Mouse (Mus musculus) embryonic facial prominence, embryonic 14.5 days (tissue): ENCODE measurements around the gene C2cd2. TPM values are rescaled to one million over a fixed set of nuclear protein-coding genes. Genes with fewer than 3 reads are reported as not detected.

Experiments
- ATAC-seq: fragments of 200-750 bp; cut with Nextera tagmentation; 2 replicates; pipeline ENCODE4 v1.8.0; 2017; ENCODE audit warnings: low read depth, moderate number of reproducible peaks, moderate TSS enrichment
- DNase-seq: peaks from one replicate; pipeline ENCODE4 v3.0.0-alpha.2; 2015; ENCODE audit warnings: low spot score
- H3K27ac ChIP-seq: fragments of 300-500 bp; sonication (generic); replicated peaks from 2 replicates; pipeline ENCODE4 v1.5.1; 2014; ENCODE audit warnings: low read depth, mild to moderate bottlenecking, low read length, moderate library complexity
- H3K27me3 ChIP-seq: fragments of 300-500 bp; sonication (generic); replicated peaks from 2 replicates; pipeline ENCODE4 v1.6.1; 2014; ENCODE audit warnings: low read length; ENCODE audit not compliant: control insufficient read depth, insufficient read depth
- H3K36me3 ChIP-seq: fragments of 300-500 bp; sonication (generic); 2 replicates; pipeline ENCODE4 v1.6.1; 2014; ENCODE audit warnings: low read length, mixed read lengths; ENCODE audit not compliant: control insufficient read depth, insufficient read depth
- H3K4me1 ChIP-seq: fragments of 300-500 bp; sonication (generic); 2 replicates; pipeline ENCODE4 v1.6.1; 2014; ENCODE audit warnings: antibody characterized with exemption, low read length; ENCODE audit not compliant: control insufficient read depth, insufficient read depth
- H3K4me2 ChIP-seq: fragments of 300-500 bp; sonication (generic); 2 replicates; pipeline ENCODE4 v1.6.1; 2014; ENCODE audit warnings: low read depth, mild to moderate bottlenecking, low read length, moderate library complexity, mixed read lengths
- H3K4me3 ChIP-seq: fragments of 300-500 bp; sonication (generic); 2 replicates; pipeline ENCODE4 v1.5.1; 2014; ENCODE audit warnings: low read depth, mild to moderate bottlenecking, low read length
- H3K9ac ChIP-seq: fragments of 300-500 bp; sonication (generic); 2 replicates; pipeline ENCODE4 v1.6.1; 2014; ENCODE audit warnings: low read depth, mild to moderate bottlenecking, low read length, moderate library complexity, mixed read lengths
- H3K9me3 ChIP-seq: fragments of 300-500 bp; sonication (generic); 2 replicates; pipeline ENCODE4 v1.6.1; 2016; ENCODE audit warnings: low read length; ENCODE audit not compliant: control insufficient read depth
- WGBS: fragments of 180-500 bp; shearing (Covaris S2); extraction: QIAGEN DNeasy Blood & Tissue Kit; methylation state at CpG from one replicate; pipeline ENCODE4 v1.1.7; 2014; 5-methylcytosine and 5-hydroxymethylcytosine counted together
- polyA plus RNA-seq: library from polyadenylated mRNA; unstranded; fragments of >200 nt; fragmentation: Nextera tagmentation; extraction: Ambion mirVana; gene quantifications from 2 replicates; pipeline ENCODE4 v1.2.1, GENCODE M21; 2014

The C2cd2 gene
- polyA plus RNA-seq, 1 experiment from 2014 or later, result 24.5 TPM

DNA sequence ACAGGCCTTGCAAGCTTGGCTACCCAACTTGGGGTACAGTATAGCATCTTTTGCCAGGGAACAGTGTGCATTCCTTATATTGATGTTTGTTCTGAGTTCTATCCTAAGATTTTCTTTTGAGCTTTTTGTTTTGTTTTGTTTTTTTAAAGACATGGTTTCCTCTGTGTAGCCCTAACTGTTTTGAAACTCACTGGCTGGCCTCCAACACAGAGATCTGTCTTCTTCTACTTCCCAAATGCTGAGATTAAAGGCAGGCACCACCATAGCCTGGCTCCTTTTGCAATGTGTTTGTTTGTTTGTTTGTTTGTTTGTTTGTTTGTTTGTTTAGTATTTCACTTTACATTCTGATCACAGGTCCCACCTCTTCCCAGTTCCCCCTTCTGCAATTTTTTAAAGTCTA, 32.2 kb downstream of the C2cd2 start:
- Histone ChIP-seq H3K27ac (no peak overlapping the region), H3K4me3 (no peak overlapping the region), H3K4me1 (no peaks in the 10 kb centered on the region), H3K9me3 (no peaks in the 10 kb centered on the region), H3K9ac (no peak overlapping the region), H3K27me3 (no peaks in the 10 kb centered on the region), H3K4me2 (no peak overlapping the region), H3K36me3 (no peaks in the 10 kb centered on the region)
- no peak for ATAC-seq
- DNase-seq, result no peak

- Histone ChIP-seq H3K27ac (no peak overlapping the region), H3K36me3 (no peaks in the 10 kb centered on the region), H3K27me3 (no peaks in the 10 kb centered on the region), H3K9ac (no peak overlapping the region), H3K4me2 (no peak overlapping the region), H3K9me3 (no peaks in the 10 kb centered on the region), H3K4me1 (no peaks in the 10 kb centered on the region), H3K4me3 (no peak overlapping the region)
- no peak for ATAC-seq
- WGBS, result 36% methylated on average over 1 of the region's 1 CpGs
- no peak for DNase-seq
Observed at GRCm38 (mm10) chr16:97929520-97929919, 32.9 kb downstream of the C2cd2 start.

DNA sequence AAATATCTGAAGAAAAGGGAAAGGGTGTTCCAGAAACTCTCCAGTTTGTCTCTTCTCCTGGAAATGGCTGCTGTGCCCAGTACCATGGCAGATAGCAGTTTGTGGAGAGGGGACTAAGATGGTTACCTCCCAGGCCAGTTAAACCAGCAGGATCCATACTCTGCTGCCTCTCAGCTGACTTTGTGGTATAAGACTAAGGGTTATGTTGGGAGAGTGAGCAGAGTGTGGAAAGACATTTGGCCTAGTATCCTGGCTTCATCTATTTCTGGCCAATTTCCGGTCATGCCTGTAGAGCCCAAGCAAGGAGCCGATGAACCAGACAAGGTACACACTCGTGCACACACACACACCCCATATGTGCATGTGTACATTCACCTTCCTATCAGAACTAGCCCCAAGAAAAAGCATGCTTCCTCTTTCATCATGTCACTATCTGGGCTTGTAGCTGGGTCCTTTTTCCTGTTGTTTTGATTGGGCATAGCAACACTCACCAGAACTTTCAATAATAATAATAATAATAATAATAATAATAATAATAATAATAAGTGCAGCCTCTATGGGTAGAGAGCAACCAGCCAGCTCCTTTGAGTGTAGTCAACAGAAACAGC, 35.0 kb downstream of the C2cd2 start:
- 87% methylated on average over 3 of the region's 3 CpGs for WGBS

DNA sequence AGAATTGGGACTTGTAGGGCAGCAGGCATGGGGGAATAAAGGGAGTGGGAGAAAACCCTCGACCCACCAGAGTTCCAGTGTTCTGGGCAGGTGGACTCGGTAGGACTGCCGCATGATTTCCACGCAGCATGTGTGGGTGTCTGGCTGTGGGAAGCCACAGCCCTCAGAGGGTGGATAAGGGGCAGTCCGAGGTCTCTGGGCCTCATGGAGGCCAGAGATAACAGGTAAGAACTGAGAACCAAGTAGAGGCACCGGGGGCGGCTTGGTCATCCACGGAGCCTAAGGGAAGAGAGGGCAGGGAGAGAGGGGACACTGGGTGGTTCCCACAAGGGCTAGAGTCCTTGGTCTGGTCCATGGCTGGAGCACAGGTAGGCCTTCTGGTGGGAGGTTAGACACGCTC, 36.0 kb downstream of the C2cd2 start:
- Histone ChIP-seq H3K9ac (no peak overlapping the region), H3K9me3 (no peaks in the 10 kb centered on the region), H3K4me3 (no peak overlapping the region), H3K36me3 (no peaks in the 10 kb centered on the region), H3K27ac (no peak overlapping the region), H3K4me2 (no peak overlapping the region), H3K4me1 (peaks cover 5% of the 10 kb centered on the region; the same call in 1 of the 2 replicates), H3K27me3 (no peaks in the 10 kb centered on the region)
- WGBS, result 84% methylated on average over 9 of the region's 9 CpGs
- ATAC-seq (no peak), DNase-seq (no peak)

More for the DNA sequence above, 35.0 kb downstream of the C2cd2 start:
- no peaks in the 10 kb centered on the region for H3K27me3 ChIP-seq
- peaks cover 5% of the 10 kb centered on the region; the same call in 1 of the 2 replicates for H3K4me1 ChIP-seq
- no peak overlapping the region for H3K4me2 ChIP-seq
- no peak for DNase-seq
- no peak overlapping the region for H3K9ac ChIP-seq
- ATAC-seq, result no peak
- no peak overlapping the region for H3K4me3 ChIP-seq
- H3K36me3 ChIP-seq, result no peaks in the 10 kb centered on the region
- no peaks in the 10 kb centered on the region for H3K9me3 ChIP-seq
- no peak overlapping the region for H3K27ac ChIP-seq

DNA sequence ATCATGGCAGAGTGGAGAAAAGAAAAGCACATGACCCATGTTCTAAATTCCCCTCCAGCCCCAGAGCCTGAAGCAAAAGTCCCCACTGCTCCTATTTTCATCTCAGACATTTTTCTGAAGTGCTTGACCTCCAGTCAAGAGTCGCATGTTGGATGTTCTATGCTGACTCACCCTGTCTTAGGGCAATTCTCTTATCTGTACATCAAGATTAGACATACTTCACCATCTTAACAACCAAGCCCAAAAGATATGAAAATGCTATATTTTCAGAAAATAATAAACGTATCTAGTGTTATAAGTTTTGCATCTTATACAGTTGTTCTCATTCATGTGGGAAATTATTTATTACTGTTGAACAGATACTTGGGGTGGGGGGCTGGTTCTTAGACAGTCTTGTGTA, 36.6 kb downstream of the C2cd2 start:
- Histone ChIP-seq H3K27me3 (no peaks in the 10 kb centered on the region), H3K27ac (no peak overlapping the region), H3K9ac (no peak overlapping the region), H3K9me3 (no peaks in the 10 kb centered on the region), H3K4me2 (no peak overlapping the region), H3K36me3 (no peaks in the 10 kb centered on the region), H3K4me1 (peaks cover 5% of the 10 kb centered on the region; the same call in 1 of the 2 replicates), H3K4me3 (no peak overlapping the region)
- no peak for ATAC-seq
- DNase-seq, result no peak
- 79% methylated on average over 2 of the region's 2 CpGs for WGBS

- ATAC-seq, result no peak
- H3K4me2 ChIP-seq, result no peak overlapping the region
- DNase-seq, result peak; percentile 49
- H3K27me3 ChIP-seq, result no peaks in the 10 kb centered on the region
- peaks cover 5% of the 10 kb centered on the region; the same call in 1 of the 2 replicates for H3K4me1 ChIP-seq
- H3K27ac ChIP-seq, result no peak overlapping the region
- H3K9me3 ChIP-seq, result no peaks in the 10 kb centered on the region
- H3K4me3 ChIP-seq, result no peak overlapping the region
- H3K36me3 ChIP-seq, result no peaks in the 10 kb centered on the region
- H3K9ac ChIP-seq, result no peak overlapping the region
- WGBS, result 71% methylated on average over 1 of the region's 1 CpGs
Observed at GRCm38 (mm10) chr16:97923700-97924099, 38.7 kb downstream of the C2cd2 start.

- DNase-seq, result no peak
- peaks cover 5% of the 10 kb centered on the region; the same call in 1 of the 2 replicates for H3K4me1 ChIP-seq
- peak overlapping the region; percentile 90 for H3K4me3 ChIP-seq
- no peaks in the 10 kb centered on the region for H3K27me3 ChIP-seq
- H3K9ac ChIP-seq, result peak overlapping the region; percentile 86
- H3K4me2 ChIP-seq, result peak overlapping the region; percentile 69
- H3K27ac ChIP-seq, result peak overlapping the region; percentile 87; the same call in 1 of the 2 replicates
- no peaks in the 10 kb centered on the region for H3K9me3 ChIP-seq
- no peaks in the 10 kb centered on the region for H3K36me3 ChIP-seq
- WGBS, result 2% methylated on average over 9 of the region's 9 CpGs
- ATAC-seq, result peak; percentile 38
Observed at GRCm38 (mm10) chr16:97922779-97923126, 39.6 kb downstream of the C2cd2 start.

DNA sequence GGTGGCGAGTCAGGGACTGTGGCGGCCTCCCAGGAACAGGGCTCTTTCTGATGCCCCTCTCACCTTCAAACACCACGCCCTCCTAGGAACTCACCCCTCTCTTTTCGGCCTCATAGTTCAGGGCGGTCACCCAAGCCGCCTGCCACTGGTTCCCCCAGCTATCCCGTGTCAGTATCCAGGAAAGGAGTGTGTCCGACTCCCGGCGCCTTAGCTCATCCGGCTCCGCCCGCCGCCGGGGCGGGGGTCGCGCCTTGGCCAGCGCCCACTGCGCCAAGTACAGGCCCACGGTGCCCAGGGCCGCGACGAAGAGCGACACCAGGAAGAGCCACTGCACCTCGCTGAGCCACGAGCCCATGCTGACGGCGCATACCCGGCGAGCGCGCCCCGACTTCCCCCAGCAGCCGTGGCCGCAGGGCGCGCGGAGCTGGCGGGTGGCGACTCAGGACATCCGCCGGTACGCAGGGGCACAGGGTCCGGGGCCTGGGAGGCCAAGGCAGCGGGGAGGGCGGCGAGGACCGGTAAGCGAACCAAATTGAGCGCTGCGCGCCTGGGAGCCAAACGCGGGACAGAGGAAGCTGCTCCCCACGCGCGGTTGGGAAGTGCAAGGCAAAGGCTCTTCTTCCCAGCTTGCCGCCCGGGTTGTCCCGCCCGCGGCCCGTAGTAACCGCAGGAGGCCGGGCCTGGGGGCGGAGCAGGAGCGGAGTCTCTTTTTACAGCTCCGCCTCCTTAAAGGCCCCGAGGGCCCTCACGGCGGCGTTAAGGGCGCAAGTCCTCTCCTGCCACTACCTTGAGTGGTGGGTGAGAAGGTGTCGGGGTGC, 40.2 kb downstream of the C2cd2 start:
- H3K4me2 ChIP-seq, result peak overlapping the region; percentile 69
- no peaks in the 10 kb centered on the region for H3K27me3 ChIP-seq
- peak overlapping the region; percentile 87 for H3K27ac ChIP-seq
- peaks cover 5% of the 10 kb centered on the region; the same call in 1 of the 2 replicates for H3K4me1 ChIP-seq
- peak overlapping the region; percentile 86 for H3K9ac ChIP-seq
- peak overlapping the region; percentile 90 for H3K4me3 ChIP-seq
- H3K9me3 ChIP-seq, result no peaks in the 10 kb centered on the region
- H3K36me3 ChIP-seq, result no peaks in the 10 kb centered on the region
- under 1% methylated on average over 30 of the region's 75 CpGs for WGBS
- peak; percentile 94 for DNase-seq
- ATAC-seq, result peak; percentile 96
